Mouse (Mus musculus) CH12.LX (cell line): ENCODE results near the gene Gsdme. TPM values are rescaled to one million over a fixed set of nuclear protein-coding genes. Genes with fewer than 3 reads are reported as not detected.
A peak's percentile ranks its signal among the peaks of the same experiment; 100 is the strongest.

Experiments used
- DNase-seq: peaks from one replicate; pipeline ENCODE4 v3.0.0-alpha.2; 2013; ENCODE audit errors: extremely low read depth
- H3K27ac ChIP-seq: 2 replicates; pipeline ENCODE4 v1.5.1; 2012; ENCODE audit warnings: low read depth, mild to moderate bottlenecking, control low read depth, moderate library complexity; ENCODE audit not compliant: insufficient read depth
- H3K27me3 ChIP-seq: replicated peaks from 2 replicates; pipeline ENCODE3; 2012; ENCODE audit warnings: inconsistent platforms
- H3K36me3 ChIP-seq, 2 experiments: replicated peaks in 1 of 2; 2 replicates each; pipeline versions ENCODE3 to v1.6.1; 2012; ENCODE audit warnings: inconsistent platforms in 1 of 2, low read length in 1 of 2, mild to moderate bottlenecking in 1 of 2, mixed read lengths in 1 of 2, moderate library complexity in 1 of 2; ENCODE audit not compliant: control insufficient read depth in 1 of 2, insufficient read depth in 1 of 2
- H3K4me1 ChIP-seq, 2 experiments: 2 replicates each; pipeline ENCODE4 v1.6.1; 2012; ENCODE audit warnings: inconsistent platforms in 1 of 2, moderate library complexity in 1 of 2; ENCODE audit not compliant: insufficient read depth in 2 of 2, control insufficient read depth in 1 of 2
- H3K4me2 ChIP-seq: 2 replicates; pipeline ENCODE4 v1.6.1; 2012; ENCODE audit warnings: low read depth, mild to moderate bottlenecking, control low read depth; ENCODE audit not compliant: poor library complexity, insufficient read depth, severe bottlenecking
- H3K4me3 ChIP-seq, 3 experiments: fragments of 150-350 bp in 1 of 3; sonication (generic) in 1 of 3; replicated peaks in 1 of 3; 2 replicates each; pipeline versions ENCODE3 to v1.5.1; 2011 to 2012; ENCODE audit warnings: low read depth in 2 of 3, low read length in 2 of 3, mild to moderate bottlenecking in 2 of 3, moderate library complexity in 2 of 3, control low read depth in 1 of 3, improper control_type of control experiment in 1 of 3, inconsistent platforms in 1 of 3, mixed read lengths in 1 of 3; ENCODE audit not compliant: poor library complexity in 1 of 3
- H3K79me2 ChIP-seq: replicated peaks from 2 replicates; pipeline ENCODE4 v1.6.1; 2012; ENCODE audit warnings: mild to moderate bottlenecking, moderate library complexity; ENCODE audit not compliant: control insufficient read depth, poor library complexity, insufficient read depth, severe bottlenecking; ENCODE audit errors: extremely low read depth
- H3K9ac ChIP-seq: 2 replicates; pipeline ENCODE4 v1.6.1; 2012; ENCODE audit warnings: low read depth, mild to moderate bottlenecking, control low read depth, moderate library complexity; ENCODE audit not compliant: insufficient read depth
- H3K9me3 ChIP-seq: replicated peaks from 2 replicates; pipeline ENCODE3; 2012; ENCODE audit warnings: low read length, inconsistent platforms, mixed read lengths
- CHD2 ChIP-seq: IDR thresholded peaks from 2 replicates; pipeline ENCODE4 v1.6.1; 2011; ENCODE audit warnings: low read length, improper control_type of control experiment
- CTCF ChIP-seq, 2 experiments: IDR thresholded peaks in 1 of 2; conservative IDR thresholded peaks in 1 of 2; 2 replicates each; pipeline ENCODE4 v1.5.1; 2011 to 2012; ENCODE audit warnings: low read depth in 2 of 2, low read length in 2 of 2, improper control_type of control experiment in 1 of 2, inconsistent platforms in 1 of 2, mild to moderate bottlenecking in 1 of 2, moderate library complexity in 1 of 2
- ELF1 ChIP-seq: IDR thresholded peaks from 2 replicates; pipeline ENCODE4 v1.6.1; 2014; ENCODE audit warnings: low read depth, mild to moderate bottlenecking, inconsistent platforms, low read length, improper control_type of control experiment
- GABPA ChIP-seq: IDR thresholded peaks from 2 replicates; pipeline ENCODE4 v1.6.1; 2012; ENCODE audit warnings: low read depth, low read length, improper control_type of control experiment, inconsistent platforms; ENCODE audit not compliant: insufficient replicate concordance
- JUN ChIP-seq: IDR thresholded peaks from 2 replicates; pipeline ENCODE4 v1.6.1; 2011; ENCODE audit warnings: low read depth, mild to moderate bottlenecking, low read length, improper control_type of control experiment, moderate library complexity; ENCODE audit not compliant: insufficient read depth
- KAT2A ChIP-seq: IDR thresholded peaks from 2 replicates; pipeline ENCODE4 v1.6.1; 2012; ENCODE audit warnings: low read length, improper control_type of control experiment, inconsistent platforms; ENCODE audit not compliant: insufficient replicate concordance
- MAX ChIP-seq: IDR thresholded peaks from 2 replicates; pipeline ENCODE4 v1.6.1; 2011; ENCODE audit warnings: low read length, improper control_type of control experiment
- MAZ ChIP-seq: IDR thresholded peaks from 2 replicates; pipeline ENCODE4 v1.6.1; 2012; ENCODE audit warnings: low read depth, mild to moderate bottlenecking, inconsistent platforms, low read length, improper control_type of control experiment, moderate library complexity
- MEF2A ChIP-seq: IDR thresholded peaks from 2 replicates; pipeline ENCODE4 v1.6.1; 2014; ENCODE audit warnings: low read depth, mild to moderate bottlenecking, inconsistent platforms, low read length, improper control_type of control experiment, borderline replicate concordance
- MXI1 ChIP-seq: IDR thresholded peaks from 2 replicates; pipeline ENCODE4 v1.6.1; 2011; ENCODE audit warnings: mild to moderate bottlenecking, low read depth, low read length, improper control_type of control experiment
- MYC ChIP-seq: IDR thresholded peaks from 2 replicates; pipeline ENCODE4 v1.6.1; 2011; ENCODE audit warnings: low read depth, mild to moderate bottlenecking, improper control_type of control experiment, low read length
- NELFE ChIP-seq: IDR thresholded peaks from 2 replicates; pipeline ENCODE4 v1.6.1; 2011; ENCODE audit warnings: low read depth, low read length, improper control_type of control experiment
- NRF1 ChIP-seq: IDR thresholded peaks from 2 replicates; pipeline ENCODE4 v1.6.1; 2014; ENCODE audit warnings: low read depth, mild to moderate bottlenecking, inconsistent platforms, low read length, improper control_type of control experiment, moderate library complexity
- POLR2A ChIP-seq: IDR thresholded peaks from 2 replicates; pipeline ENCODE4 v1.6.1; 2011; ENCODE audit warnings: low read depth, mild to moderate bottlenecking, improper control_type of control experiment, low read length
- POLR2AphosphoS2 ChIP-seq: IDR thresholded peaks from 2 replicates; pipeline ENCODE4 v1.6.1; 2011; ENCODE audit warnings: low read depth, low read length, improper control_type of control experiment
- RCOR1 ChIP-seq: conservative IDR thresholded peaks from 2 replicates; pipeline ENCODE4 v1.6.1; 2012; ENCODE audit warnings: low read depth, mild to moderate bottlenecking, inconsistent platforms, low read length, improper control_type of control experiment
- SIN3A ChIP-seq: IDR thresholded peaks from 2 replicates; pipeline ENCODE4 v1.6.1; 2012; ENCODE audit warnings: low read length, improper control_type of control experiment, inconsistent platforms
- SMC3 ChIP-seq: IDR thresholded peaks from 2 replicates; pipeline ENCODE4 v1.6.1; 2011; ENCODE audit warnings: low read depth, low read length, improper control_type of control experiment
- USF1 ChIP-seq: IDR thresholded peaks from 2 replicates; pipeline ENCODE4 v1.6.1; 2014; ENCODE audit warnings: low read depth, mild to moderate bottlenecking, inconsistent platforms, low read length, improper control_type of control experiment
- USF2 ChIP-seq: conservative IDR thresholded peaks from 2 replicates; pipeline ENCODE4 v1.6.1; 2011; ENCODE audit warnings: low read depth, low read length, improper control_type of control experiment
- ZMIZ1 ChIP-seq: IDR thresholded peaks from 2 replicates; pipeline ENCODE4 v1.6.1; 2012; ENCODE audit warnings: low read depth, mild to moderate bottlenecking, inconsistent platforms, low read length, improper control_type of control experiment
- dilution Hi-C: fragments of 300-500 bp; cut with MboI; formaldehyde crosslinking; loops from 2 replicates; pipeline ENCODE4 v1.14.3; 2020; ENCODE audit warnings: low sequenced_read_pairs; ENCODE audit not compliant: extremely low pct_unique_long_range_greater_than_20kb, extremely low pct_ligation_motif_present
- in situ Hi-C: fragments of 300-500 bp; cut with MboI; formaldehyde crosslinking; loops from 3 replicates; pipeline ENCODE4 v1.14.3; 2019; ENCODE audit warnings: low sequenced_read_pairs, low pct_ligation_motif_present, low pct_unique_long_range_greater_than_20kb, mixed read lengths
- polyA plus RNA-seq: library from polyadenylated mRNA; unstranded; fragments of >175 nt; gene quantifications from 2 replicates; pipeline ENCODE4 v1.2.1, GENCODE M21; 2012; ENCODE audit warnings: low read depth; ENCODE audit not compliant: insufficient read length
- total RNA-seq, 2 experiments: library from RNA; depleted of rRNA; stranded (reverse); fragments of 300-350 nt in 1 of 2; fragments of >200 nt in 1 of 2; gene quantifications; 2 replicates each; pipeline ENCODE4 v1.2.3; 2012 to 2014

Gsdme gene
- total and polyA plus RNA-seq, 3 experiments = 0.38 to 1.8 TPM; not detected in 1

DNA sequence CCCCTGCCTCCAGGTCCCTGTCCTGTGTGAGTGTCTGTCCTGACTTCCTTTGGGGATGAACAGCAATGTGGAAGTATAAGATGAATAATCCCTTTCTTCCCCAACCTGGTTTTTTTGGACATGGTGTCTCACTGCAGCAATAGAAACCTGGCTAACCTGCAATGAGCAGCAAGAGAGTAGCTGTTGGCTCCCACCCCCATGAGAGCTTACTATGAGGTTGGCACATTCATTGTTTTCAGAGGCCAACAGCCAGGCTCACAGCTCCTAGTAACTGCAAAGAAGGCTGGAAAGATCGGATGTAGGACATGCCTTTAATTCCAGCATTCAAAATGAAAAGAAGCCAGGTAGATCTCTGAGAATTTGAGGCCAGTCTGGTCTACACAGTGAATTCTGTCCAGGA lies 9.8 kb upstream of the Gsdme start:
- no peaks in the 10 kb centered on the region for H3K36me3 ChIP-seq
- in situ Hi-C loops = no loop called here

DNA sequence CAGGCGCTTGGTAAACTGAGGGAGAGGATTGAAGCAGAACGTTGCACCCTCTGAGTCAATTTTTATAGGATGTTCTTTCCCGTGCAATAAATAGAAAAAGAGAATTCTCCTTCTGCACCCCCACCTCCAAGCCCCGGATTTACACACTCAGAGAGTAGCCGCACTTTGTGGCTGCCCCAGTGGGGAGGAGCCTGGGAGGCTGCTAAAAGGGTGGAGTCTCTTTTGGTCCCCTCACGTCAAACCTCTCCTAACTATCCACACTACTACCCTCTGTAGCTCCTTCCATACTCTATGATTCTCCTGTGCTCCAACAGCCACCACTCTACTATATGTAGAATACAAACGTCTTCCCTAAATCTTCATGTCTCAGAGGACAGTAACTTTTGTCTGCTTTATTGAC lies 1.4 kb downstream of the Gsdme start:
- Histone ChIP-seq H3K9me3 (no peaks in the 10 kb centered on the region), H3K27ac (no peak overlapping the region), H3K4me3 (peak overlapping the region in 1 of 3 experiments; percentile 35), H3K4me1 (peaks cover 0 to 2% of the 10 kb centered on the region in 2 experiments; a peak in 1 of 4 replicates), H3K36me3 (no peaks in the 10 kb centered on the region), H3K4me2 (peak overlapping the region; percentile 66), H3K9ac (0 out of 2 replicates have a peak overlapping the region, but pooled peaks have one; percentile 1), H3K27me3 (peaks cover 17% of the 10 kb centered on the region), H3K79me2 (no peaks in the 10 kb centered on the region)
- no peak for DNase-seq
- no peak for TF ChIP-seq RCOR1
- no peak for TF ChIP-seq MEF2A
- TF ChIP-seq MAZ = no peak
- TF ChIP-seq ZMIZ1 = no peak
- TF ChIP-seq MXI1 = no peak
- TF ChIP-seq CHD2 = no peak
- TF ChIP-seq MYC = no peak
- in situ Hi-C loops = no loop called here
- dilution Hi-C loops = no loop called here

More for the DNA sequence above, 9.8 kb upstream of the Gsdme start:
- H3K4me1 ChIP-seq = no peaks in the 10 kb centered on the region
- no peak overlapping the region for H3K9ac ChIP-seq
- no peak overlapping the region for H3K4me2 ChIP-seq
- H3K27ac ChIP-seq = no peak overlapping the region
- H3K79me2 ChIP-seq = no peaks in the 10 kb centered on the region
- H3K27me3 ChIP-seq = no peaks in the 10 kb centered on the region
- H3K4me3 ChIP-seq = no peak overlapping the region
- dilution Hi-C loops = no loop called here
- TF ChIP-seq POLR2AphosphoS2 (no peak), CTCF (conservative IDR thresholded peaks at IDR 0.05 in 1 of 2, IDR thresholded peaks at IDR 0.05 in 1 of 2; ENCODE audit: low read depth in 2 of 2, low read length in 2 of 2) (no peak), MYC (no peak), SIN3A (no peak), JUN (no peak), NRF1 (no peak), USF1 (no peak), POLR2A (no peak), NELFE (no peak), GABPA (no peak), MAX (no peak), KAT2A (no peak), MXI1 (no peak), USF2 (no peak), SMC3 (no peak), ELF1 (no peak)
- no peaks in the 10 kb centered on the region for H3K9me3 ChIP-seq
- no peak for DNase-seq
